Mouse (Mus musculus) G1E (cell line): ENCODE measurements at regions not wholly inside any gene's neighbourhood (a gene's known extent, or its start where the extent isn't known, plus 50 kb on each side); places are given as distances from the start of the nearest gene placed in this dataset.

Experiments used
- CTCF ChIP-seq: IDR thresholded peaks from 2 replicates; pipeline ENCODE4 v1.5.1; 2012; ENCODE audit warnings: low read depth, low read length, inconsistent platforms, mixed read lengths
- GATA2 ChIP-seq: IDR thresholded peaks from 2 replicates; pipeline ENCODE4 v1.6.1; 2012; ENCODE audit warnings: low read depth, low read length, inconsistent platforms, borderline replicate concordance

- TF ChIP-seq CTCF (no peak), GATA2 (no peak)
Measured at GRCm38 (mm10) chr3:17785106-17786022, 162.8 kb upstream of the Cypt12 start.
